Mouse (Mus musculus) fibroblast of lung, adult 2 months (primary cell): ENCODE results near the gene Theg.
A peak's percentile ranks its signal among the peaks of the same experiment; 100 is the strongest.

Experiments used
- DNase-seq: peaks from one replicate; pipeline ENCODE4 v3.0.0-alpha.2; 2011; ENCODE audit warnings: low read depth

Theg gene

DNA sequence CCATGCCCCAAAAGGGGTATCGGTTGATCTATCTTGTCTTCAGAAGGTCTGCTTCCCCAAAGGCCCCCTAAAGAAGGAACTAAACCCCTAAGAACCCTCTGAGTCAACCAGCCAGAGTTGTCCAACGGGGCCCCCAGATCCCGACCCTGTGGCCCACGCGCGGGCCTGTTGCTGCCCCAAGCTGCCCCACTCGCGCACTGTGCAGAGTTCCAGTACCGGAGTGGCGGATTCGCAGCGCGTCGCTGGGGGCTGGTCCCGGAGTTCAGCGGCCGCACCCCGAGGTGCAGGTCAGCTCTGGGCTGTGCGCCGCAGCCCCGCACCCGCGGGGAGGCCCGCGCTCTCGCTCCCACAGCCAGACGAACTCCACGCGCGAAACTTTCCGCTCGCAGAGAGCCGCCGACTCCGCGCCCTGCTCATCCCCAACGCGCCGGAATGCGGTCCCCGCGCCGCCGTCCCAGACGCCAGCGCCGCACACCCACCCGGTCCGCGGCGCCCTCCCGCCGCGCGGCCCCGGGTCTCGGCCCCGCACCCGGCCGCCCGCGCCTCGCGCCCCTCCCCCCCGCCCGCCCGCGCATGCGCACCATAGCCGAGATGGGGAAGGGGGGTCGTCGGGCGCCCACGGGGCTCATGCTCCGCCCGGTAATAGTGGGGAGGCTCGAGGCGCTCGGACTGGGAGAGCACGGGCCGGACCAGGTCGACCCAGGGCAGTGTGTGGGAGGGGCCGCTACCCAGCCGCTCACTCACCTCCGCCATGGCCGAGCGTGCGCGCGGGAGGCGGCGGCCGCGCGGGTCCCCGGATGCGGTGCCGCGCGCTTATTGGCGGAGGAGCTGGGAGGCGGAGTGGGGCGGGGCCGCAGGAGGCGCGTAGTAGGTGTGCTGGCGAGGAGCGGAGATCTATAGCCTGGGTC lies 32.5 kb downstream of the Theg start, which contains the start of gene Mier2:
Gene Mier2, minus strand, starts transcription at position 870 of the 908 bp plus-strand sequence.
- peak; percentile 20 for DNase-seq

DNA sequence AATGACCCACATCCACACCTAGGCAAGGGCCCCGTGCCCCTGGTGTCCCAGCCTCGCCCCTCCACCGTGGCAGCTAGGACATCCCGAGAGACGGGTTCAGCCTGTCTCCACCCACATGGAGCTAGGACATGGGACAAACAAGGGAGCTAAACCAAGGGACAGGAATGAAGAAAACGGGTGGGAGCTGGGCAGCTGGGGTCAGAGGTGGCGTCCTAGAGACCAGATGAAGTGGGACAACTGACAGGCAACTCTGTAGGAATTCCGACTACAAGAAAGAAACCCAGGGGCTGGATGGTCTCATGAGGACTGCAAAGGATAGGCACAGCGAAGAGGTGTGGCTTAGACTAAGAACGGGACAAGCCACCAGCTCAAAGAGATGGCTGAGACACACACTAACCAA lies 33.4 kb downstream of the Theg start:
- DNase-seq, result no peak

DNA sequence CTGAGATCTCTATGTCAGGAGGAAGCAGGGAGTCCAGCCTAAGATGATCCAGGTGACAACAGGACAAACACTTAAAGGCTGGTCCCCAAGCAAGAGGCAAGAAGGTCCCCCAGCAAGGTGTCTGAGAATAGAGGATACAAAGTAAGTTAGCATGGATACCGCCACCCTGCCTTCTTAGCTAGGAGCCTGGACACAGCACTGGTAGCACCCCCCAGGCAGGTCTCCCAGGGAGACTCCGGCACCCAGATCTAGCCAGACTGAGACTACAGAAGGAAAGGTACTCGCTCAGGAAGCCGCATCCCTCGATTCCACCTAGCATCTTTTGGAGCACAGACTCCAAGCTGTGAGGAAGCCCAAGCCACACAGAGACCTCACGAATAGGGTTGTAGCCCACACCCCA lies 34.0 kb downstream of the Theg start:
- no peak for DNase-seq

DNA sequence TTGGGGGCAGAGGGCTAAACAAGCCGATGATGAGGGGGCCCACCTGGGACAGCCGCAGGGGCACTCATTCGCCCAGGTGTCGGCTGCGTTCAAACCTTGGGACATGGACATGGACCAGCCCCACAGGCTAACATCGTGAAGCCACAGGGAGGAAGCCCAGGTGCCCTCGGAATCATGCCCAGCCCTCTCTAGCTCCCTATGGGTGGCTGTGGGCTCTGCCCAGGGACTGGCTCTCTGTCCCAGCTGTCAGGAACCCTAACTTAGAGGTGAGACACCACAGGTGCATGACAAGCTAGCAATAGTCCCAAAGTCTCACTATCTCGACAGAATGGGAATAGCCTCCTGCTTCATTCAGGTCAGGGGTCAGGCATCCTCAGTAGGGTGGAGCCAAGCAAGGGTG lies 34.6 kb downstream of the Theg start:
- DNase-seq, result no peak

DNA sequence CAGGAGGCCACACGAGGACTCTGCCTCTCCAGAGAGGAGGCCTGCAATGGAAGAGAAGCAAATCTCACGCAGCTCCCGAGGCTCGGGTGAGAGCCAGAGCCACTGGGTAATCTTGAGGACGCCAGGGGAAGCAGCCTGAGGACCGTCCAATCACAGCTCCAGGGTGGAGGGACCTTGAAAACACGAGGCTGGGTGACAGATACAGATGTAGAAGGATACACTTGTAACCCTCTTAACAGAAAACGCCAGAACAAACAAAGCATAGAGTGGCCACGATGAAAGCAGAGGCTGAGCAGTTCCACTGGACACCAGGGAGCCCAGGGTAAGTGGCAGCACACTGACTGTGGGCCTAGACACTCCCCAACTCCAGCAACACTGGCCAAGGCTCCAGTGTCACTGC lies 36.8 kb downstream of the Theg start:
- DNase-seq, result no peak

DNA sequence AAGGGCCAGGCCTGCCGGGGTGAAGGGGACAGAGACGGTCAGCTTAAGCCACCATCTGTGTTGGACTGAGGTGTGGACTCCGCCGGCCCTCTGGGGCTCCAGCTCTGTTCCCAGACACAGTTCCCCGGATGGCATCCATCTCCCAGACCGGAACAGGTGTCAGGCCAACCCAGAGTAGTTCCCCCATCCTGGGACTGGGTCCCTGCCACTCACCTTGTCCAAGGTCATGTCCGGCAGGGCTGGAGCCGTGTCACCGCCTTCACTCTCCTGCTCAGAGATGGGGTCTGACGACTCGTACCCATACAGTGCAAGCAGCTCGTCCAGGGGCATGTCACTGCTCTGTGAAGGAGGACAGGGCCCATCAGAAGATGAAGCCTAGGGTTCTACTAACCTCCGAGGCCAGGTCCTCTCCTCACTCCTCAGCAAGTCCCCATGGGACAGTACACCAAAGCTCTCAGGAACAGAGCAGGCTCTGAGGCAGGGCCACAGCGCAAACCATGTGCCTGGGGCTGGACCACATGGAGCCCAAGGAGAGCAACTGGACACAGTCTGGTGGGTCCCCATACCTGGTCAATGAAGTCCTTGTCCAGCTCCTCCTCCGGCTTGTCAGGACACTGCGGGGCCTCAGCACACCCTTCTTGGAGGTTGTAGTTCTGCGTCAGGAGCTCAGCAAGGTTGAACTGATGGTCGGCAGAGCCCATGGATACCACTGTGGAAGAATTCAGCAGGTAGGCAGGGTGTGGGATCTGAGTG lies 38.0 kb downstream of the Theg start:
- DNase-seq, result no peak

DNA sequence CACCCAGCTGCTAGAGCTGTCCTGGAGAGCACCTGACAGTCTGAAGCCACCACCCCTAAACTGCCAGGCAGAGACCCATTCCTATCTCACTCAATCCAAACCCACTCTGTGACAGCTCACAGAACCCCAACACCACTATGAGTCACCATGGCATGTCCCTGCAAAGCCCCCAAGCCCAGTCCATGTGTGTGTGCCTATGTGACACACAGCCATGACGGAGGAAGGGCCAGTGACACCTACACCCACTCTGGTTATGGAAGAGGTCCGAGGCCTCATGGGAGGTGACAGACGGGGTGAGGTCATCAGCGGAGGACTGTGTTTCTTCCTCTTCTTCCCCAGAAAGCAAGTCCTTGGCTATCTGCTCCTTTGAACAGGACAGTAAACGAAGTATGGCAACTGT lies 38.6 kb downstream of the Theg start:
- no peak for DNase-seq

DNA sequence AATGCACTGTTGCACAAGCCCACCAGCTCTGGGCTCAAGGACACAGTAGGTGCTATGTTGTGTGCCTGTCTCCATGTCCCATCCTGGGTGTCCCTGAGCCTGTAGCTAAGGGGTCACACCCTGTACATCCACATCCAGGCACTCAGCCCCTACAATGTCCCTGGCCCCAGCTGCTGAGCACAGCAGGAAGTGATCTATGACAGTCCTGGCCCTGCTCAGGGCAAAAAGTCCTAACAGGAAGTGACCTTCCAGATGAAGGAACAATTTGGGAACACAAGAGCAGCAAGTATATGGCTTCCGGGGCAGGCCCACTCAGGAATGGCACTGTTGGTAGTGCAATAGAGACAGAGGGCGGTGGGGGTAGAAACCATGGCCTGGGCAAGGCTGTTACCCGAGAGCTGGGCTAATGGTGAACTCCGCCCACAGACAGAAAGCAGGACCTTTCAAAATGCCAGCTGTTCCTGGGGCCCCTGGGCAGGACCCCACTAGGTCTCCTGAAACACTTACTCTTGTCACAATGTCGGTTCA lies 39.9 kb downstream of the Theg start:
- no peak for DNase-seq

DNA sequence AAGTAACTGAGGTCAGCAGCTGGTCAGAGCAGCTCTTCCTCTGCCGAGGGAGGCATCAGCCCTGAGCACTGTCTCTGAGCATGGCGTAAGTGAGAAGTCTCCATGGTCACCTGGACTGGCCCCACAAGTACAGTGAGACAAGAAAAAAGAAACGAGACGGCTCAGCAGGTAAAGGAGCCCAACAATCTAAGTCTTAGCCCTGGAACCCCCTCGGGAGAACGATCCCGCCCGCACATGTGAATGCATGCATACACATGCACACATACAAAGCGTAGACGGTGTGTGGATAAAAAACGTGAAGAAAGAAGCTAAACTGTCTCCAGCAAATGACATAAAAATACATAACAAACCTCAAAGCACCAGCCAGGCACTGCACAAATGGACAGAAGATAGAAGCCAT lies 40.6 kb downstream of the Theg start:
- no peak for DNase-seq

DNA sequence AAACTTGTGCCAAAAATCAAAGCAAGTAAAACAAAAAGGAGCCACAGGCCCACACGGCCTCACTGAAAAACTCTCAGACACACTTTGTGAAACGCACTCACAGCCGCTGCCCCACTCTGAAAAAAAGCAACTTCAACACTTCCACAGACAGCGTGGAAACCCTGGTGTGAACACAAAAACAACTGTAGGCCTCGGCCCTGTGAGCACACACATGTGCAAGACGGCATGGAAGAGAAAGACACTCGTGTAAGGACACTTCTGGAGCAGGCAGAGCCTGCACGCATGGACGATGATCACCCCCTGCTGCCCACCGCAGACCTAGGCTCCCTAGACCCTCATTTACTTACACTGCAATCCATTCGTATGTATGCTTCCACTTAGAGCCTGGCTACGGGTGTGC lies 41.2 kb downstream of the Theg start:
- no peak for DNase-seq

DNA sequence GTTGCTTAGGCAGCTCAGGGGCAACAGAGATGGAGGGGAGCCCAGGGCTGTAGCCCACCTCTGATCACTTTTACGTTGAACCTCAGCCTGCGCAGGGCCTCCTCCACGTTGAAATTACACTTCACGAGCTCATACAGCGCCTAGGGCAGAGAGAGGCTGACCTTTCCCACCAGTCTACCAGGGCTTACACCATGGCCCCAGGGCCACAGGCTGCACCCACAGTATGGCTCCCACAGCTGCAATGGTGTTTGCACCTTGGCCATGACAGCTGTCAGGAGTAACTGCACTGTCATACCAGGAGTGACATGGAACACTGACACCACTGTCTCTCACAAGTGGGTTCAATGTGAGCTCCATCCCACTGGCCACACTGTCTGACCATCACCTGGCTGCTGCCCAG lies 42.5 kb downstream of the Theg start:
- DNase-seq, result no peak

DNA sequence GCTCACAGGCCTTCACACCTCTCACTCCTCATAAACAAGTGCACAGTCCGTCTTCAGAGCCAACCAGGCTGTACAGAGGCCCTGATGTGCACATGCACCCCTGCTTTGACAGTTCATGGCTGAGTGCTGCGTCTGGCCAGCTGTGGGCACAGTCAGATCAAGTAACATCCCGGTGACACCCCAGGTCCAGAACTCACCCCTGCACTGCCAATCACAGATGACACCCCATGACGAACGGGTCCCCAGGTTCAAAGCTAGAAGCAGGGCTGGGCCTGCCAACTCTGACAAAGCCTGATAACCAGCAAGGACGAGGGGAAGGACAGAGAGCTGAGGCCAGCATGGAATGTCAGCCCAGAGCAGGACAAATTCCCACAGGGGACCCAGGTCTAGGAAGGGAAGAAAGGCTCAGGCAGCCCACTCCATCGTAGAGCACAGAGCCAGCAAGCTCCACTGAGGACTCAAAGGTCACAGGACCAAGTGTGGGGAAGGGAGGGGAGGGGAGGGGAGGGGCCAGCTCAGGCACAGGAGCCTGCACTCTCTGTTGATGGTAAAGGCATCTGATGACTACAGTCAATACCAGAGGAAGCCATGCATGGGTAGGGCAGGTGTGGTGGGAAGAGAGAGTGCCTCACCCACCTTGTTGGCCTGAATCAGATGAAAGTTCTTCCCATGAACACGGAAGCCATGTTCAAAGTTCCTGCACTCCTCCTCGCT lies 43.1 kb downstream of the Theg start:
- no peak for DNase-seq

DNA sequence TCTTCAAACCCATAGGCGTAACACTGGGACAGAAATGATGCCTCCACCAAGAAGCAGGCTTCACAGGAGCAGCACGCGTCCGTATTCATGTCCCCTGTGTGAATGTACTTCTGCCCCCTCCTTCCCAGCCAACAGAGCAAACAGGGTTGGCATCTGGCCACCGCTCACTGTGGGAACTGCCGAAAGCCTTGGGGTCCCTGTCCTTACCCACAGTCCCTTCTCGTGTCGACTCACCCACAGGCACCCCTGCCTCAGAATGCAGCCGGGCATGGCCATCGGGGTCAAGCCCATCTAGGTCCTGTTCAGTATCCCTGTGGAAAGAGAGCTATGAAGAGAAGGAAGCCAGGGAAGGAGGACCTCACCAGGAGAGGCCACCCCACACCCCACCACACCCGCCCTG lies 45.0 kb downstream of the Theg start:
- no peak for DNase-seq

DNA sequence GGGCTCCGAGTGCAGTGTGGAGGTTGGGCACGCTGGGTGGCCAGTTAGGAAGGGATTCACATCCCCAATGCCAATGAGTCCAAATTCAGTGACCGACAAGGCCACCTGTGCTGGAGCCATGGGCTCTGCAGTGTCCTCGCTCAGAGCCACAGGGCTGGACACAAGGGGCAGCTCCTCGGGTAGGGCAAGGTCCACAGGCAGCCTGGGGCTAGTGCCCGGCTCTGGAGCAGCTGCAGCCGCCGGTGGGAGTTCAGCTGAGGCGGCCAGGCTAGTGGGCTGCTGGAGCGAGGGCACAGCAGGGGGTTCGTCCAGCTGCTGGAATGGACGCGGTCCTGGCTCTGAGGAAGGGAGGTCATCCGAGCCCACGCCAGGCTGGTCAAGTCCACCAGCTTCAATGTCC lies 45.6 kb downstream of the Theg start:
- DNase-seq, result no peak

DNA sequence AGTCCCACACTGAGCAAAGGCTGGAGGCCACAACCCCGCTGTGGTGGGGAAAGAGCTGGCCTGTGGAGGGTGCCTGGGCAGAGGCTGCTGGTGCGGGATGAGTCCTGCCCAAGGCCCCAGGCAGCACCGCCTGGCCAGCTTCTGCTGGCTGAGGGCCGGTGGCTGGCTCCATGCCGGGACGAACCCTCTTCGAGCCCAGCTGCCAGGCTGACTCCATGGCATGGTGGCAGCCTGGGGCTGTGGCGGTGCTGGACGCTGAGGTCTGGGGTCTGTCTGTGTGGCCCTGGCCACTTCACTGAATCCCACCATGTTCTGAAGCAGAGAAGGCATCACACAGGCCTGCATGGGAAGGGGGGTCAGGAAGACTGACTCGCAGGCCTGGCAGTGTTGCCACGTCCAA lies 46.4 kb downstream of the Theg start:
- no peak for DNase-seq

DNA sequence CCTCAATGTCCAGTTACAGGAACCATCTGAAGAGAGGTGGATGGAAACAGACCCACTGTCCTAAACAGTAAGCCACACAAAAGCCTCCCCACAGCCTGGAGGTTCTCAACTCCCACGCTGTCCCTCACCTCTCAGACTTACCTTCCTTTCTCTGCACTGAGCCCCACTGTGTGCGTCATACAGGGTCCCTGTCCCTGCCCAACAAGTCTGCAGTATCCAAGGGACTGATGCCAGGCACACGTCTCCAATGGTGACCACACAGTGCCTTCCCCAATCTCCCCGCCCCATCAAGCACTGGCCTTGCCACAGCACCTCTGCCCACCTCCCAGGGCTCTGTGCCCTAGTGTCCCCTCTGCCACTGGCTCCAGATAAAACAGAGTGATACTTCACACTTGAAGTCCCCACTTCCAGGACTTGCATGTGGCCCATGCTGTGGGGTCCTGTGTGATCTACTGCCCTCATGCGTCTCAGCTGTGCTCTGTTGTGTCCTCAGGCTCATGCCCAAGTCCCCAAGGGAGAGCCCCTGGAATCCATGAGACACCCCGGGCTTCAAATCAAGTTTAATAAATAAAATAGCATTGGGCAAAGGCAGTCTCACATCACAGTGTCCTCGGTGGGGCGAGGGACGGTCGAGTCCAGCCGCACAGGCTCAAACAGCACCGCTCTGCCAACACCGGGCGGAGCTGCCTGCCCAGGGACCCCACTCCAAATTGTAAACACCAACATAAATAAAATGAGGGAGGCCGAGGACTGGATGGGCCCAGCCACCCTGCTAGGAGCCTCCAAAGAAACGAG lies 47.2 kb downstream of the Theg start:
- no peak for DNase-seq

DNA sequence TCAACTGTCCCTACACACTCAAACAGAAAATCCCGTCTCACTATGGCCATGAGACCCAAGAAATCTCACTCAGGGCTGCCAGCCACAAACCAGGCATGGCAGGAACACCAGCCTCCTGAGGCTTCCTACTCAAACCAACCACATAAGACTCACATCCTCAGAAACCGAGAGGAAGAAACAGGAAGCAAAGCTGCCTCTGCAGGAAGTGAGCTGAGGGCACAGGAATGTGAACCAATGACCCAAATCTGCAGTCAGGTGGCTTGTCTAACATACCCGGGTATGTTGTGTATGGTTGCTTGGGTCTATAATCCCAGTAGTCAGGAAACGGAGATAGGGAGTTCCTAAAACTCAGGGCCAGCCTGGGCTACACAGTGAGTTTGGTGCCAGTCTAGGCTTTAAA lies 48.3 kb downstream of the Theg start:
- no peak for DNase-seq

DNA sequence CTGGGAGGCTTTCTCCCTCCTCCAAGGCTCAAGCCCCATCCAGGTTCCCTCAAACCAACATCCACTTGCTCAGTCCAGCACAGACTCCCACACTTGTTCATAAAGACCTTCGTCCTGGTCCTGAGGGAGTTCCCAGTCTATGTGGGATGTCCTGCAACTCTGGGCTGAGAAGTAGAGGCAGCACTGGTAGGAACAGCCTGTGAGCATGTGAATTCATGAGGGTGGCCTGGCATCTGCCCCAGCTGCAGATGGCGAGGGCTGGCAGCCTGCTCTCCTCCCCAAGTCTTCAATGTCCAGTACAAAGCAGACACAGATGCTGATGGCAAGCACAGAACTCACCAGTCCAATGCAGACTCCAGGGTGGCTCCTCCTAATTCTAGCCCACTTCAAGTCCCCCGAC lies 48.8 kb downstream of the Theg start:
- DNase-seq, result no peak

DNA sequence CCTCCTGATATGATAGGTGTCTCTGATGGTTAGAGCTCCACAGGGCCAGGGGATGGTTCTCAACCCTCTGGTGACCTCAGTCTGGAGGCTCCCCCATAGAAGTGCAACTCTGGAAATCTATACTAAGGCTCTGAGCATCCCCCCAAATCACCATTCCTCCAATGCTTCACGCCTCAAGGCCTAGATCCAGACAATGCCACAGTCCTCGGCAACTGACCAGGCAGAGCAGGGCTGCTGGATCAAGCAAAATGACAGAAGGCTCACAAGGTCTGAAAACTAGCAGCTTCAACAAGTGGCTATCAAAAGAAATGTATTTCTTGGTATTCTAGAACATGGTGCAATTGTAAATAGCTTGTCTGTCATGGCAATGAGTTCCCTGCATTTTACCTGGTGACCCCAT lies 49.4 kb downstream of the Theg start:
- DNase-seq, result no peak

DNA sequence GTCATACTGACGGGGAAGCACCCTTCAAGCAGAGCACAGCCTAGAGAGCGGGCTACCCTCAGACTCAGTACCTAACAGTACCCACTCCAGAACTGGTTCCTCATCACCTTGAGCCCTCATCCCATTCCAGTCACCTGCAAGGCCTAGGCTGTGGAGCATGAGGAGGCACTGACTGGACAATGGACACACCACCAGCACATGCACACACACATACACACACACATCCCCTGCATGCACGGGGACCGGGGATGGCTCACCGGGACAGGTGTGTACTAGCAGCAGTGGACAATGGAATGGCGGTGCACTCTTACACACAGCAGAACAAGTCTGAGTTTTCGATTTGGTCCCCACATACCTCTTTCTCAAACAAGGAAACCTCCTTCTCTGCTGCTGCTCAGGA lies 49.9 kb downstream of the Theg start:
- DNase-seq, result no peak

DNA sequence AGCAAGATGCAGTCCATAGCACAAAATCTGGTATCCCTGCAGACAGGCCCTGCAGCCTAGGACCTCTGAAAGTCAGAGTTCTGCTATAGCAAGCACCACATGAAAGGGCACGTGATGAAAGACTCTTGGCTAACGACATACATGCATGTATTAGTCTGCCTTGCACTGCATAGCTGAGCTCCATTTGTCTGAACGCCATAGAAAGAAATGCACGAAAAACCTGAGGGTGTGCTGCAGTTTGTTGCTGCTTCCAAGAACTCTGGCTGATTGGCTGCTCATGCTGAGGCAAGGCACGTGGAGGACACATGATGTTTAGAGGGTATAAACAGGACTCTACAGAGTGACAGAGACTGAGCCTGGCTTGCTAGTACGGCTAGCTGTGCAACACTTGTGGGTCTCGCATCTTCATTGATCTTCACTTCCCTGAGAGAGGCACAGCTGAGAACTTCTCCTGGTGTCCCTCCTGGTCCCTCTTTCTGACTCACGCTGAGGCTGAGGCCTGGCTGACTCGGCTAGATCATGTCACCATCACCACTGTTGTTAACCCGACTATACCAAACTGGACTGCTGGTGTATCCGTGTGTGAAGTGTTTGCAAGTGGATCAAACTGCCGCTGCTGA lies 50.6 kb downstream of the Theg start:
- DNase-seq, result no peak
